Mouse (Mus musculus): ENCODE data around the gene Ganc. TPM values are rescaled to one million over a fixed set of nuclear protein-coding genes. Genes with fewer than 3 reads are reported as not detected.

The Ganc gene
- 10.6 and 10.7 TPM in 2 replicates for polyA plus RNA-seq (2016; fragmentation: Nextera tagmentation; extraction: Ambion mirVana)

GRCm38 (mm10) chr2:120403653-120403985, at the start of gene Ganc:
Gene Ganc (plus strand): TSS chr2:120403896.
- Histone ChIP-seq H3K36me3 (peaks cover 15% of the 10 kb centered on the region; the same call in 1 of the 2 replicates), H3K9me3 (replicated peaks) (no peaks in the 10 kb centered on the region), H3K9ac (peak within 1 kb of the TSS; percentile 95), H3K27me3 (replicated peaks) (no peaks in the 10 kb centered on the region), H3K4me2 (peak within 1 kb of the TSS; percentile 76), H3K27ac (ENCODE audit: poor library complexity, severe bottlenecking) (peak within 1 kb of the TSS; percentile 99), H3K4me1 (replicated peaks) (peaks cover 12% of the 10 kb centered on the region), H3K4me3 (peak within 1 kb of the TSS; percentile 95)
- under 1% methylated on average over 17 of the region's 17 CpGs for WGBS
- ATAC-seq (ENCODE audit: insufficient number of reproducible peaks, low FRiP score), result peak; percentile 79

GRCm38 (mm10) chr2:120360425-120360824, 43.3 kb upstream of the Ganc start:
- peaks cover 58% of the 10 kb centered on the region for H3K36me3 ChIP-seq
- H3K4me2 ChIP-seq, result no peak overlapping the region
- no peak overlapping the region for H3K4me3 ChIP-seq
- 91% methylated on average over 1 of the region's 1 CpGs for WGBS
- H3K27me3 ChIP-seq (replicated peaks), result no peaks in the 10 kb centered on the region
- no peaks in the 10 kb centered on the region for H3K9me3 ChIP-seq (replicated peaks)
- H3K27ac ChIP-seq (ENCODE audit: poor library complexity, severe bottlenecking), result no peak overlapping the region
- H3K9ac ChIP-seq, result no peak overlapping the region
- H3K4me1 ChIP-seq (replicated peaks), result no peaks in the 10 kb centered on the region
- ATAC-seq (ENCODE audit: insufficient number of reproducible peaks, low FRiP score), result no peak

DNA sequence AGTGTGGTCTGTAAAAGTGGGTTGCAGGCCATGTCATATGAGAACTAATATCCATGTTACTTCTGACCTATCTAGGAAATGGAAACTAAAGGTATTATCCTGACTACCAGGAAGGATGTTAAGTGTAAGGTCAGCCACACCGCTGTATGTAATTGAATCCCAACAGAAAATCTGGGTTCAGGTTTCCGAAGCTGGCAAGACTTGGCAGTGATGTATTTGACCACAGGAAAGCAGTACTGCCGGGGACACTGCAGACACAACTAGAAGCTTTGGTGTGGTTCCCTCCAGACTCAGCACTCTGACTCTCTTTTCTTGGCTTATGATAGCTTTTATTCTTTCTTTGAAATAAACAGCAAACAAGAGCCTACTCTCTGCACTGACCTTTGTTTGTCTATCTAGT, 37.2 kb upstream of the Ganc start:
- Histone ChIP-seq H3K9ac (no peak overlapping the region), H3K27me3 (replicated peaks) (no peaks in the 10 kb centered on the region), H3K27ac (ENCODE audit: poor library complexity, severe bottlenecking) (no peak overlapping the region), H3K4me1 (replicated peaks) (no peaks in the 10 kb centered on the region), H3K4me2 (no peak overlapping the region), H3K4me3 (no peak overlapping the region), H3K36me3 (peaks cover 66% of the 10 kb centered on the region), H3K9me3 (replicated peaks) (no peaks in the 10 kb centered on the region)
- no peak for ATAC-seq (ENCODE audit: insufficient number of reproducible peaks, low FRiP score)
- 91% methylated on average over 3 of the region's 3 CpGs for WGBS

- Histone ChIP-seq H3K36me3 (peaks cover 65% of the 10 kb centered on the region), H3K4me2 (no peak overlapping the region), H3K27ac (ENCODE audit: poor library complexity, severe bottlenecking) (no peak overlapping the region), H3K9ac (no peak overlapping the region), H3K9me3 (replicated peaks) (no peaks in the 10 kb centered on the region), H3K27me3 (replicated peaks) (no peaks in the 10 kb centered on the region), H3K4me3 (no peak overlapping the region), H3K4me1 (replicated peaks) (no peaks in the 10 kb centered on the region)
- WGBS, result 90% methylated on average over 4 of the region's 4 CpGs
- ATAC-seq (ENCODE audit: insufficient number of reproducible peaks, low FRiP score), result no peak
Measured at GRCm38 (mm10) chr2:120367416-120368207, 36.1 kb upstream of the Ganc start.

- H3K36me3 ChIP-seq, result peaks cover 78% of the 10 kb centered on the region
- H3K4me1 ChIP-seq (replicated peaks), result no peaks in the 10 kb centered on the region
- H3K9ac ChIP-seq, result no peak overlapping the region
- H3K9me3 ChIP-seq (replicated peaks), result no peaks in the 10 kb centered on the region
- 87% methylated on average over 4 of the region's 4 CpGs for WGBS
- H3K27ac ChIP-seq (ENCODE audit: poor library complexity, severe bottlenecking), result no peak overlapping the region
- ATAC-seq (ENCODE audit: insufficient number of reproducible peaks, low FRiP score), result no peak
- no peaks in the 10 kb centered on the region for H3K27me3 ChIP-seq (replicated peaks)
- no peak overlapping the region for H3K4me3 ChIP-seq
- no peak overlapping the region for H3K4me2 ChIP-seq
Measured at GRCm38 (mm10) chr2:120373858-120374257, 29.8 kb upstream of the Ganc start.

DNA sequence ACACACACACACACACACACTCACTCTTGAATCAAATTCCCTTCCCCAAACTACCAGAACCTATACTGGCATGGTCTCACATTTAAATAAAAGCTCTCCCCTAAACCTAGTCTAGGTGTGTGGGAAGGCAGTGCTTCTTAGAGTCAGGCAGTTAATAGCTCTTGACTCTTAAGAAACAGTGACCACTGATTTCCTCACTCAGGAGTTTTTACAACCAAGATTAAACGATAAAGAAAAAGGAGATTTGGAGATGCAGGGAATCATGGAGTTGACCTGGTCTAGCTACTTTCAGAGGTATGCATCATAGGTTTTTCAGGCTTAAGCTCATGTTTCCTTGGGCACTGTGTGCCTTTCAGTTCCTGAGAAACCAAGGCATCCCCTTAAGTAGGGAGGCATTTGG, 17.4 kb upstream of the Ganc start:
- Histone ChIP-seq H3K9me3 (replicated peaks) (no peaks in the 10 kb centered on the region), H3K9ac (no peak overlapping the region), H3K4me1 (replicated peaks) (no peaks in the 10 kb centered on the region), H3K27me3 (replicated peaks) (no peaks in the 10 kb centered on the region), H3K4me2 (no peak overlapping the region), H3K36me3 (peaks cover 60% of the 10 kb centered on the region), H3K4me3 (no peak overlapping the region), H3K27ac (ENCODE audit: poor library complexity, severe bottlenecking) (no peak overlapping the region)
- WGBS, result 93% methylated on average over 1 of the region's 1 CpGs
- no peak for ATAC-seq (ENCODE audit: insufficient number of reproducible peaks, low FRiP score)

DNA sequence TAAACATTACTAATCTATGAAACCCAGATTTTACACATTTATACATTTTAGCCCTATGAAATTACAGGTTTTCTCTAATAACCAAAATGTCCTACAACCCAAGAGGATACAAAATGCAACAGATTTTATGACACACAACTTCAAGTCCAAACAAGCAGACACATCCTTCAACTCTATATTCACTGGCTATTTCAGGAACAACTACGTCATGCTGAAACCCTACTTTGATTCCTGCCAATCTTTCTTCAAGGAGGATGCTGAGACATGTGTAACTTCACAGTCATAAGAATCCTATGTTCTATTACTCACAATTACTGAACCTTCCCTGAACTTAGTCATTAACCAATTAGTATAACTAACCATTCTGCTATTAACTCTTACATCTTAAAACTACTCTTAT, 16.4 kb upstream of the Ganc start:
- H3K4me3 ChIP-seq, result no peak overlapping the region
- H3K27me3 ChIP-seq (replicated peaks), result no peaks in the 10 kb centered on the region
- no peak for ATAC-seq (ENCODE audit: insufficient number of reproducible peaks, low FRiP score)
- H3K4me2 ChIP-seq, result no peak overlapping the region
- no peak overlapping the region for H3K9ac ChIP-seq
- no peak overlapping the region for H3K27ac ChIP-seq (ENCODE audit: poor library complexity, severe bottlenecking)
- no peaks in the 10 kb centered on the region for H3K4me1 ChIP-seq (replicated peaks)
- WGBS, result 90% methylated on average over 1 of the region's 1 CpGs
- peaks cover 54% of the 10 kb centered on the region for H3K36me3 ChIP-seq
- no peaks in the 10 kb centered on the region for H3K9me3 ChIP-seq (replicated peaks)

- no peak overlapping the region for H3K9ac ChIP-seq
- H3K4me3 ChIP-seq, result no peak overlapping the region
- no peaks in the 10 kb centered on the region for H3K4me1 ChIP-seq (replicated peaks)
- no peaks in the 10 kb centered on the region for H3K9me3 ChIP-seq (replicated peaks)
- H3K27me3 ChIP-seq (replicated peaks), result no peaks in the 10 kb centered on the region
- no peak overlapping the region for H3K4me2 ChIP-seq
- no peak for ATAC-seq (ENCODE audit: insufficient number of reproducible peaks, low FRiP score)
- WGBS, result 62% methylated on average over 3 of the region's 3 CpGs
- peaks cover 52% of the 10 kb centered on the region for H3K36me3 ChIP-seq
- no peak overlapping the region for H3K27ac ChIP-seq (ENCODE audit: poor library complexity, severe bottlenecking)
Measured at GRCm38 (mm10) chr2:120389376-120389775, 14.3 kb upstream of the Ganc start.

- ATAC-seq (ENCODE audit: insufficient number of reproducible peaks, low FRiP score), result no peak
- Histone ChIP-seq H3K4me2 (no peak overlapping the region), H3K9ac (no peak overlapping the region), H3K36me3 (peaks cover 54% of the 10 kb centered on the region), H3K9me3 (replicated peaks) (no peaks in the 10 kb centered on the region), H3K27ac (ENCODE audit: poor library complexity, severe bottlenecking) (no peak overlapping the region), H3K27me3 (replicated peaks) (no peaks in the 10 kb centered on the region), H3K4me1 (replicated peaks) (no peaks in the 10 kb centered on the region), H3K4me3 (no peak overlapping the region)
- 83% methylated on average over 1 of the region's 1 CpGs for WGBS
Measured at GRCm38 (mm10) chr2:120390934-120391333, 12.8 kb upstream of the Ganc start.

DNA sequence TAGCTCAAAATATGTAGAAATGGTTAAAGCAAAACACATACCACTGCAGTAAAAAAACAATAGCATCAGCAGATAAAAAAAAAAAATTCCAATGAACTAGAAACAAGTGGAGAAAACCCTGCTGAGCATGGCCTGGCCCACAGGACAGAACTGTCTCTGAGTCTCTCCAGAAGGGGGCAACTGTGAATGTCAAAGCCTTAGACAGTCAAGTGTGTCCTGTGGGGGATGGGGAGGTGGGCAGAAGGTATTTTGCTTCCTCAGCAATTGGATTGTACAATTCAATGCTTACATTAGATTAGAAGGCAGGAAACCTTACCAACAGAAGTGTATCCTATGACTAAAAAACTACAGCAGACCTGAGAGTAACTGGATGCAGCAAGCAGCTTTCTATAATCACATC, 11.3 kb upstream of the Ganc start:
- H3K4me3 ChIP-seq, result no peak overlapping the region
- ATAC-seq (ENCODE audit: insufficient number of reproducible peaks, low FRiP score), result 0 out of 2 replicates have a peak, but pooled peaks have one; percentile 48
- H3K4me2 ChIP-seq, result no peak overlapping the region
- no peak overlapping the region for H3K27ac ChIP-seq (ENCODE audit: poor library complexity, severe bottlenecking)
- H3K9ac ChIP-seq, result no peak overlapping the region
- H3K9me3 ChIP-seq (replicated peaks), result no peaks in the 10 kb centered on the region
- peaks cover 56% of the 10 kb centered on the region for H3K36me3 ChIP-seq
- no peaks in the 10 kb centered on the region for H3K4me1 ChIP-seq (replicated peaks)
- no peaks in the 10 kb centered on the region for H3K27me3 ChIP-seq (replicated peaks)

DNA sequence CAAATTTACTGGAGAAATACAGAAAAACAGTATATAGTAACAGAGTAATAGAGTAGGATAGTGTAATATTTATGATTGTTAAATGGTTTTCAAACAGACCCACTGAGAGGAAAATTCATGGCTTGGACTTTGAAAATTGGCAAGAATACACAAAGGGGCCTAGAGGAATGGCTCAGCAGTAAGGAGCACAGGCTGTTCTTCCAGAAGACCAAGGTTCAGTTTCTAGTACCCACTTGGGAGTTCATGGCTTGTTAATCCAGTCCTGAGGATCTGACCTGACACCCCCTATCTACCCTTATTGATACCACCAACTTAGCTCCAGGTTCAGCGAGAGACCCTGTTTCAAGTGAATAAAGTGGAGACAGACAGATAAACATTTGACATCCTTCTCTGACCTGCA, 5.7 kb upstream of the Ganc start:
- Histone ChIP-seq H3K27ac (ENCODE audit: poor library complexity, severe bottlenecking) (no peak overlapping the region), H3K9ac (no peak overlapping the region), H3K9me3 (replicated peaks) (no peaks in the 10 kb centered on the region), H3K36me3 (peaks cover 46% of the 10 kb centered on the region), H3K27me3 (replicated peaks) (no peaks in the 10 kb centered on the region), H3K4me3 (no peak overlapping the region), H3K4me2 (no peak overlapping the region), H3K4me1 (replicated peaks) (peaks cover 6% of the 10 kb centered on the region)
- ATAC-seq (ENCODE audit: insufficient number of reproducible peaks, low FRiP score), result no peak
- WGBS, result 68% methylated on average over 1 of the region's 1 CpGs

- Histone ChIP-seq H3K4me2 (peak overlapping the region; percentile 56), H3K4me3 (0 out of 2 replicates have a peak overlapping the region, but pooled peaks have one; percentile 20), H3K27ac (ENCODE audit: poor library complexity, severe bottlenecking) (no peak overlapping the region), H3K36me3 (peaks cover 16% of the 10 kb centered on the region; the same call in 1 of the 2 replicates), H3K9me3 (replicated peaks) (no peaks in the 10 kb centered on the region), H3K4me1 (replicated peaks) (peaks cover 12% of the 10 kb centered on the region), H3K27me3 (replicated peaks) (no peaks in the 10 kb centered on the region), H3K9ac (no peak overlapping the region)
- no peak for ATAC-seq (ENCODE audit: insufficient number of reproducible peaks, low FRiP score)
- WGBS, result 42% methylated on average over 3 of the region's 3 CpGs
Measured at GRCm38 (mm10) chr2:120402813-120403212, 883 bp upstream of the Ganc start.
